Mouse (Mus musculus) limb, embryonic 12.5 days (tissue): ENCODE results near the gene Cx3cr1. TPM values are rescaled to one million over a fixed set of nuclear protein-coding genes. Genes with fewer than 3 reads are reported as not detected.

Experiments
- ATAC-seq: fragments of 200-750 bp; cut with Nextera tagmentation; 2 replicates; pipeline ENCODE4 v1.8.0; 2017; ENCODE audit warnings: low read depth, moderate TSS enrichment; ENCODE audit not compliant: insufficient number of reproducible peaks, insufficient read depth, low FRiP score, low TSS enrichment
- H3K27ac ChIP-seq: fragments of 300-500 bp; sonication (generic); 2 replicates; pipeline ENCODE4 v1.5.1; 2016; ENCODE audit warnings: mild to moderate bottlenecking, moderate library complexity
- H3K27me3 ChIP-seq: fragments of 300-500 bp; sonication (generic); 2 replicates; pipeline ENCODE4 v1.6.1; 2016; ENCODE audit warnings: mild to moderate bottlenecking, moderate library complexity
- H3K36me3 ChIP-seq: fragments of 300-500 bp; sonication (generic); 2 replicates; pipeline ENCODE4 v1.6.1; 2016; ENCODE audit warnings: mild to moderate bottlenecking, moderate library complexity
- H3K4me1 ChIP-seq: fragments of 300-500 bp; sonication (generic); replicated peaks from 2 replicates; pipeline ENCODE4 v1.6.1; 2016
- H3K4me2 ChIP-seq: fragments of 300-500 bp; sonication (generic); 2 replicates; pipeline ENCODE4 v1.6.1; 2016; ENCODE audit warnings: mild to moderate bottlenecking, moderate library complexity
- H3K4me3 ChIP-seq: fragments of 300-500 bp; sonication (generic); replicated peaks from 2 replicates; pipeline ENCODE4 v1.5.1; 2016; ENCODE audit warnings: mild to moderate bottlenecking
- H3K9ac ChIP-seq: fragments of 300-500 bp; sonication (generic); replicated peaks from 2 replicates; pipeline ENCODE4 v1.6.1; 2016; ENCODE audit warnings: mild to moderate bottlenecking, moderate library complexity
- H3K9me3 ChIP-seq: fragments of 300-500 bp; sonication (generic); 2 replicates; pipeline ENCODE4 v1.6.1; 2016; ENCODE audit warnings: mild to moderate bottlenecking, moderate library complexity
- WGBS: fragments of 180-500 bp; shearing (Covaris S2); methylation state at CpG from one replicate; pipeline ENCODE4 v1.1.7; 2016; 5-methylcytosine and 5-hydroxymethylcytosine counted together
- polyA plus RNA-seq: library from polyadenylated mRNA; unstranded; fragments of >200 nt; fragmentation: Nextera tagmentation; extraction: Ambion mirVana; gene quantifications from 2 replicates; pipeline ENCODE4 v1.2.1, GENCODE M21; 2016

Gene Cx3cr1
- polyA plus RNA-seq, 1 experiment from 2014 or later, result 5.9 TPM

GRCm38 (mm10) chr9:120058730-120059129 is 10.9 kb downstream of the Cx3cr1 start:
- Histone ChIP-seq H3K36me3 (no peaks in the 10 kb centered on the region), H3K27ac (no peak overlapping the region), H3K27me3 (no peaks in the 10 kb centered on the region), H3K4me2 (no peak overlapping the region), H3K4me3 (no peak overlapping the region), H3K9me3 (0 out of 2 replicates have a peak, but pooled peaks cover 3% of the 10 kb centered on the region), H3K4me1 (no peaks in the 10 kb centered on the region), H3K9ac (no peak overlapping the region)
- no peak for ATAC-seq
- WGBS, result 68% methylated on average over 3 of the region's 3 CpGs

GRCm38 (mm10) chr9:120056201-120056600 is 13.5 kb downstream of the Cx3cr1 start:
- H3K4me1 ChIP-seq, result no peaks in the 10 kb centered on the region
- H3K27ac ChIP-seq, result no peak overlapping the region
- H3K4me3 ChIP-seq, result no peak overlapping the region
- H3K27me3 ChIP-seq, result no peaks in the 10 kb centered on the region
- H3K36me3 ChIP-seq, result no peaks in the 10 kb centered on the region
- 0 out of 2 replicates have a peak, but pooled peaks cover 3% of the 10 kb centered on the region for H3K9me3 ChIP-seq
- H3K4me2 ChIP-seq, result no peak overlapping the region
- H3K9ac ChIP-seq, result no peak overlapping the region
- ATAC-seq, result no peak
- 76% methylated on average over 9 of the region's 9 CpGs for WGBS

- no peak for ATAC-seq
- Histone ChIP-seq H3K27me3 (no peaks in the 10 kb centered on the region), H3K4me3 (no peak overlapping the region), H3K36me3 (no peaks in the 10 kb centered on the region), H3K27ac (no peak overlapping the region), H3K9me3 (no peaks in the 10 kb centered on the region), H3K4me1 (no peaks in the 10 kb centered on the region), H3K4me2 (no peak overlapping the region), H3K9ac (no peak overlapping the region)
- 59% methylated on average over 8 of the region's 8 CpGs for WGBS
Observed at GRCm38 (mm10) chr9:120054545-120055277, 15.0 kb downstream of the Cx3cr1 start.

GRCm38 (mm10) chr9:120049407-120049806 is 20.3 kb downstream of the Cx3cr1 start:
- H3K36me3 ChIP-seq, result no peaks in the 10 kb centered on the region
- H3K4me2 ChIP-seq, result no peak overlapping the region
- no peaks in the 10 kb centered on the region for H3K4me1 ChIP-seq
- no peak for ATAC-seq
- H3K4me3 ChIP-seq, result no peak overlapping the region
- H3K9me3 ChIP-seq, result no peaks in the 10 kb centered on the region
- WGBS, result 85% methylated on average over 3 of the region's 3 CpGs
- no peak overlapping the region for H3K27ac ChIP-seq
- H3K9ac ChIP-seq, result no peak overlapping the region
- H3K27me3 ChIP-seq, result no peaks in the 10 kb centered on the region

GRCm38 (mm10) chr9:120048495-120048894 is 21.2 kb downstream of the Cx3cr1 start:
- Histone ChIP-seq H3K9me3 (no peaks in the 10 kb centered on the region), H3K36me3 (no peaks in the 10 kb centered on the region), H3K4me3 (no peak overlapping the region), H3K9ac (no peak overlapping the region), H3K27ac (no peak overlapping the region), H3K27me3 (no peaks in the 10 kb centered on the region), H3K4me1 (no peaks in the 10 kb centered on the region), H3K4me2 (no peak overlapping the region)
- WGBS, result 80% methylated on average over 6 of the region's 6 CpGs
- no peak for ATAC-seq

- Histone ChIP-seq H3K4me3 (no peak overlapping the region), H3K9ac (no peak overlapping the region), H3K4me2 (no peak overlapping the region), H3K4me1 (no peaks in the 10 kb centered on the region), H3K9me3 (no peaks in the 10 kb centered on the region), H3K36me3 (no peaks in the 10 kb centered on the region), H3K27ac (no peak overlapping the region), H3K27me3 (no peaks in the 10 kb centered on the region)
- 81% methylated on average over 7 of the region's 7 CpGs for WGBS
- no peak for ATAC-seq
Observed at GRCm38 (mm10) chr9:120043115-120043514, 26.6 kb downstream of the Cx3cr1 start.

- no peak overlapping the region for H3K4me2 ChIP-seq
- H3K27me3 ChIP-seq, result no peaks in the 10 kb centered on the region
- 84% methylated on average over 7 of the region's 7 CpGs for WGBS
- H3K4me1 ChIP-seq, result no peaks in the 10 kb centered on the region
- no peaks in the 10 kb centered on the region for H3K36me3 ChIP-seq
- no peak overlapping the region for H3K9ac ChIP-seq
- H3K27ac ChIP-seq, result no peak overlapping the region
- no peaks in the 10 kb centered on the region for H3K9me3 ChIP-seq
- ATAC-seq, result no peak
- H3K4me3 ChIP-seq, result no peak overlapping the region
Observed at GRCm38 (mm10) chr9:120037414-120037813, 32.3 kb downstream of the Cx3cr1 start.

GRCm38 (mm10) chr9:120034375-120034774 is 35.3 kb downstream of the Cx3cr1 start:
- 79% methylated on average over 8 of the region's 8 CpGs for WGBS

GRCm38 (mm10) chr9:120032710-120033109 is 37.0 kb downstream of the Cx3cr1 start:
- no peak for ATAC-seq
- Histone ChIP-seq H3K4me3 (no peak overlapping the region), H3K36me3 (no peaks in the 10 kb centered on the region), H3K4me1 (no peaks in the 10 kb centered on the region), H3K9ac (no peak overlapping the region), H3K4me2 (no peak overlapping the region), H3K27me3 (no peaks in the 10 kb centered on the region), H3K27ac (no peak overlapping the region), H3K9me3 (no peaks in the 10 kb centered on the region)
- 86% methylated on average over 6 of the region's 6 CpGs for WGBS

More at GRCm38 (mm10) chr9:120034375-120034774, 35.3 kb downstream of the Cx3cr1 start:
- H3K4me3 ChIP-seq, result no peak overlapping the region
- H3K36me3 ChIP-seq, result no peaks in the 10 kb centered on the region
- H3K27me3 ChIP-seq, result no peaks in the 10 kb centered on the region
- H3K4me1 ChIP-seq, result no peaks in the 10 kb centered on the region
- no peak overlapping the region for H3K4me2 ChIP-seq
- H3K9me3 ChIP-seq, result no peaks in the 10 kb centered on the region
- no peak overlapping the region for H3K9ac ChIP-seq
- H3K27ac ChIP-seq, result no peak overlapping the region
- ATAC-seq, result no peak

- no peak for ATAC-seq
- 85% methylated on average over 10 of the region's 10 CpGs for WGBS
Observed at GRCm38 (mm10) chr9:120030421-120030820, 39.3 kb downstream of the Cx3cr1 start.

GRCm38 (mm10) chr9:120029880-120030279 is 39.8 kb downstream of the Cx3cr1 start:
- no peaks in the 10 kb centered on the region for H3K9me3 ChIP-seq
- H3K27ac ChIP-seq, result no peak overlapping the region
- no peaks in the 10 kb centered on the region for H3K4me1 ChIP-seq
- no peak overlapping the region for H3K9ac ChIP-seq
- ATAC-seq, result no peak
- no peaks in the 10 kb centered on the region for H3K36me3 ChIP-seq
- no peak overlapping the region for H3K4me3 ChIP-seq
- no peak overlapping the region for H3K4me2 ChIP-seq
- WGBS, result 88% methylated on average over 6 of the region's 6 CpGs
- H3K27me3 ChIP-seq, result no peaks in the 10 kb centered on the region

More at GRCm38 (mm10) chr9:120030421-120030820, 39.3 kb downstream of the Cx3cr1 start:
- Histone ChIP-seq H3K4me2 (no peak overlapping the region), H3K9ac (no peak overlapping the region), H3K9me3 (no peaks in the 10 kb centered on the region), H3K4me1 (no peaks in the 10 kb centered on the region), H3K4me3 (no peak overlapping the region), H3K36me3 (no peaks in the 10 kb centered on the region), H3K27me3 (no peaks in the 10 kb centered on the region), H3K27ac (no peak overlapping the region)
